Mouse (Mus musculus) lung, postnatal 36 days (tissue): ENCODE measurements around the gene Hdac2.

Experiments used
- DNase-seq: peaks from one replicate; pipeline ENCODE4 v3.0.0; 2022; ENCODE audit warnings: mixed read lengths

Gene Hdac2

GRCm38 (mm10) chr10:36974086-36974675 lies at the start of gene Hdac2:
TSS of gene Hdac2 (plus strand) at chr10:36974544.
- peak; percentile 88 for DNase-seq

GRCm38 (mm10) chr10:36928212-36928611 lies 46.1 kb upstream of the Hdac2 start:
- no peak for DNase-seq

- no peak for DNase-seq
Measured at GRCm38 (mm10) chr10:36935863-36936262, 38.5 kb upstream of the Hdac2 start.

- DNase-seq: no peak
Measured at GRCm38 (mm10) chr10:36936271-36936670, 38.1 kb upstream of the Hdac2 start.

DNA sequence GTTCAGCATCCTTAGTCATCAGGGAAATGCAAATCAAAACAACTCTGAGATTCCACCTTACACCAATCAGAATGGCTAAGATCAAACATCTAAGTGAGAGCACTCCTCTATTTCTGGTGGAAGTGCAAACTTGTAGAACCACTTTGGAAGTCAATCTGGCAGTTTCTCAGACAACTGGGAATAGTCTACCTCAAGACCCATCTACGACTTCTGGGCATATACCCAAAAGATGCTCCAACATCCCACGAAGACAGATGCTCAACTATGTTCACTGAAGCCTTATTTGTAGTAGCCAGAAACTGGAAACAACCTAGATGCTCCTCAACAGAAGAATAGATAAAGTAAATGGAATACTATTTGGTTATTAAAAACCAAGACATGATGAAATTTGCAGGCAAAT lies 22.6 kb upstream of the Hdac2 start:
- DNase-seq: no peak

GRCm38 (mm10) chr10:36952622-36953021 lies 21.7 kb upstream of the Hdac2 start:
- no peak for DNase-seq

DNA sequence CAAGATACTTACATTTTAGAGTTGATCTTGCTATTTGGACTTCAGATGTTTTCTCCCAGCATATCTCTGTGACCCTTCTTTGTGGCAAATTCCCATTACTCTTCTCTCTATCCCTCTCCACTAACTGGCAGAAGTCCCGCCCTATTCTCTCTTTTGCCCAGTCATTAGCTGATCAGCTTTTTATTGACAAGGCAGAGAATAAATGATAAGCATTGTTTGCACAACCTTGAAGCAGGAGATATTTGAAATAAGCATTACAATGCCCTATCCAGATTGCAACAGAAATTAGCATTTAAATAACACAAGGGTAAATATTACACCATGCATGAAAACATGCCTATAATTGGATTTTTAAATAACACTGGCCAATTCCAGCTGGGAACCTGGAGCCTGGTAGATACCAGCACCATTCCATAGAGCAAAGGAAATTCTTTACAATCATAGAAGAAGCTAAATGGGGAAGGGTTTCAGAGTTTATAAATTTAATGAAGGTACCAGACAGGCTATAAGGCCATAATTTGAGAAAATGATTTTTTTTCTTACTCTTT lies 14.7 kb upstream of the Hdac2 start:
- DNase-seq: no peak

- no peak for DNase-seq
Measured at GRCm38 (mm10) chr10:36964406-36964805, 9.9 kb upstream of the Hdac2 start.

DNA sequence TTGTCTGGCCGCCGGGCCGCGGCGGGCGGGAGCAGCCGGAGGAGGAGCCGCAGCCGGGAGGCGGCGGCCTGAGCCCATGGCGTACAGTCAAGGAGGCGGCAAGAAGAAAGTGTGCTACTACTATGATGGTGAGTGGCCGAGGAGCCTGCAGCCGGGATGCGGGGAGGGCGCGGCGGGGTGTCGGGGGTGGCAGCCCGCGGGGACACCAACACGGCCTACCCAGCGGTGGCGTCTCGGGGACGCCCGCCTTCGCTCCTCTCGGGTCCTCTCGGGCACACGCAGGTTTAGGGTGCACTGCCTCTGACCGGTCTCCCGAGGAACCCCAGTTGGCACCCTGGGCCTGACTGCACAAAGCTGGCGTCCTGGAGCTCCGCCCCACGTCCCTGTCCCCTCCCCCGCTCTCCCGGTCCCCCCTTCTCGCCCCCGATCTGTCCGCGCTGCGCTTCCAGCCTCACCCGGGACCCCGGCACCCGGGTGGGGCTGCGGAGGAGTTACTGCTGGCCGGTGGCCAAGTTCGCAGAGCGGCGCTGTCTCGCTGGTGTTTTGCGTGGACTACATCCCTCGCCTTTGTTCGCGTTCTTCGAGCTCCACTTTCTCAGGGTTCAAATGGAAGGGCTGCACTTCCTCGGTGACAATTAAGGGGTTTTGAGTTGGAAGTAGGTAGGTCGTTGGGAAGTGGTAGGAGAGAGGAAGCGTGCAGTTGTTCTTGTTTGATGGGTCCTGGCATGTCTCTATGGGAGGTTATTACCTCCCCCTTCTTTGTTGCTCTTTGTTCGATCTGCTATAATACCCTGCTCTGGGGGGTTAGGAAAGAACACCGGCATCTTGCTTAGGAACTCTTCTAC lies 554 bp downstream of the Hdac2 start:
- peak; percentile 67 for DNase-seq

DNA sequence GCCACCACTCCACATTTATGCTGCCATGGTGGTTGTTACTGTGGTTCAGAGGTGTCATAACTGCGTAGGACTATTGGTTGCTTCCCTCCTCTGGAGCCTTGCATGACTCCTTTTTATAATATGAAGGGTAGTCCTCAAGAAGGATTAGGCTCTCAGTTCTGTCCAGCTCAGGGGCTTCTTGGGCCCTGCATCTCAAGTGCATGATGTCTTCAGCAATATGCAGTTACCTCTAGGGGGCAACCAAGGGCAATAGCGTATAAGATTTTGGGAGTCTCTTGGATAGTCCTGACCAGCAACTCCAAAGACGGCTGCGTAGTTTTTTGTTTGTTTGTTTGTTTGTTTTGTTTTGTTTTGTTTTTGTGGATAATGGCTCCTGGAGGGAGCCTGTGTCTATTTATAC lies 7.5 kb downstream of the Hdac2 start:
- no peak for DNase-seq

DNA sequence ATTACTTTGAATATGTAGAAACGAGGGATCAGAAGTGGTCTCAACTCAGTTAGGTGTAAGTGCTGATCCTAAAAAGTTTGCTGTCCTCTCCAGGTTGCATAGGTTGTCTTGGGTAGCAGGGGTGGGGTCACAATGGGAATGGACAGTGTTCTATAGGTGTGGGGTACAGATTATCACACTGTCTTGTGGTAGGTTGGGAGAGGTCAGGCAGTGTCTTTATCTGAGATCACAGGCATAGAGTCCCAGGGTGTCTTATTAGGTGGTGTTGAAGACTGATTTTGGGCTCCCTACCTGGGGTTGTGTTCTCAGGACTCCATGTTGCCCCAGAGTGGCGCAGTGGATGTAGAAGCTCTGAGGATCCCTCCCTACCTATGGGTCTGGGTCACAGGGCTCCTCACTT lies 17.8 kb downstream of the Hdac2 start:
- DNase-seq: no peak

DNA sequence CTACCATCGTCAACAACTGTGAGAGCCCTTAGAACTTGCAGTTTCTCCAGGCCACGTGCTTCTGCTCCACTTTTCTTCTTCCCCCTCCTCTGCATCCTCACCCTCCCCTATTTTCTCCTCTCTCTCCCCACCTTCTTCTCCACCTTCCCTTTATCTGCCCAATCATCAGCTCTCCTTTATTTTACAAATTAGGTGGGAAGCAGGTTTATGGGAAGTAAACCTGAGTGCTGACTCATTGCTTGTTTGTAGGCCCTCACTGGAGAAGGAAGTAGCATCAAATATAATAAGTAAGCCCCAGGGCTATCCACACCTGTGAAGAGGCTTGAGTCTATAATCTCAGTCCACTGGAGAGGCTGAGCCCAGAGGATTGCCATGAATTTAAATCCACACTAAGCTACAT lies 26.5 kb downstream of the Hdac2 start:
- no peak for DNase-seq

GRCm38 (mm10) chr10:37014274-37015107 lies 40.1 kb downstream of the Hdac2 start:
- peak; percentile 82 for DNase-seq

DNA sequence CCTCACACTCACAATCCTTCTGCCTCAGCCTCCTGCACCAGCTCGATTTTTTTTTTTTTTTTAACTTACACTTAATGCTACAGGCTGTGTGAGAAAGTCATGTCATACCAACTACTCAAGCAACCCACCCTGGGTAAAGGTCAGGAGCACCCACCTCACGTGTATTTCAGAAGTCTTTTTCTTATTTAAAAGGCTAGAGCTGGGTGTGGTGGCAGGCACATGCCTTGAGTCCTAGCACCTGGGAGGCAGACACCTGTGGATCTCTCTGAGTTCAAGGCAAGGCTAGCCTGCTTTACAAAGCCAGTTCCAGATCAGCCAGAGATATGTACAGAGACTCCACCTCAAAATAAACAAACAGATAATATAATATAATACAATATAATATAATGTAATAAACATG lies 41.4 kb downstream of the Hdac2 start:
- DNase-seq: no peak

GRCm38 (mm10) chr10:37016200-37016599 lies 41.9 kb downstream of the Hdac2 start:
- DNase-seq: no peak

DNA sequence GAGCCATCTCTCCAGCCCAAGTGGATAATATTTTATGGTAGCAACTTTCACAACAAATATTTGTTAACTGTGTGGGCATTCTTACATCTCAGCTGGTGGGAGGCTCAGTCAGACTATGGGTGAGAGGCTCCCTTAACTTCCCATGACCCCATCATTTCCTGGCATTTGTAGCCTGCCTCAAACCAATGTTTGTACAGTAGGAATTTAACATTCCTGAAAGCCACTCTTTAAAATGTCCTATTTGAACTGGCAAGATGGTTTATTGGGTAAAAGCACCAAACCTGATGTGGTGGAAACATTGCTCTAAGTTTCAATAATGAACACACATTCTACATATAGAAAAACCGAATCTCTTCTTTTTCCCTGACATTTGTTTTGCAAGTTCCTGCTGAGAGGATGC lies 50.0 kb downstream of the Hdac2 start:
- DNase-seq: no peak

DNA sequence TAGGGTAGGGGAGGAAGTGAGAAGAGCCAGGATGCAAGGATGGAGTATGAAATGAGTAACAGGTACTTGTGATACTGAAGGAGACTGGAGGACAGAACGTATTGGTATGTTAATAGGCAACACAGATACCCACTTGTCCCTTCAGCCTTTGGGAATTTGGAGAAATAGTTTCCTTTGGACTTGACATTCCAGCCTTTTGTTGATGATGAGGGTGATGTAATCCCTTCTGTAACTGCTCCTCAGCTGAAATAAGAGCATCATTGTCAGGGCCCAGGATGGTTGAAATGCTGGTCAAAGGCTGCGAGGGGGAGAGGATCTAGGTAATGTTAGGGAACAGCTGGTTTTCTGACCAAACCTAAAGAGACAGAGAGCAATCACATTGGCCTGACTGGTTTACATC lies 54.3 kb downstream of the Hdac2 start:
- no peak for DNase-seq

GRCm38 (mm10) chr10:37035090-37035497 lies 60.8 kb downstream of the Hdac2 start:
- peak; percentile 27 for DNase-seq

- DNase-seq: peak; percentile 10
Measured at GRCm38 (mm10) chr10:37047661-37048098, 73.3 kb downstream of the Hdac2 start.
